Mouse (Mus musculus) cerebellum, adult 11-12 months (tissue): Measurements from ENCODE around the gene Aifm3.

Source experiments
- DNase-seq: peaks from one replicate; pipeline ENCODE4 v3.0.0; 2022

Gene Aifm3

GRCm38 (mm10) chr16:17556180-17556579, 66.8 kb downstream of the Aifm3 start:
- DNase-seq: no peak

- no peak for DNase-seq
These were observed 67.5 kb downstream of the Aifm3 start for GRCm38 (mm10) chr16:17556907-17557306.
